Mouse (Mus musculus): ENCODE data around the gene Pla2g12a.

DNA sequence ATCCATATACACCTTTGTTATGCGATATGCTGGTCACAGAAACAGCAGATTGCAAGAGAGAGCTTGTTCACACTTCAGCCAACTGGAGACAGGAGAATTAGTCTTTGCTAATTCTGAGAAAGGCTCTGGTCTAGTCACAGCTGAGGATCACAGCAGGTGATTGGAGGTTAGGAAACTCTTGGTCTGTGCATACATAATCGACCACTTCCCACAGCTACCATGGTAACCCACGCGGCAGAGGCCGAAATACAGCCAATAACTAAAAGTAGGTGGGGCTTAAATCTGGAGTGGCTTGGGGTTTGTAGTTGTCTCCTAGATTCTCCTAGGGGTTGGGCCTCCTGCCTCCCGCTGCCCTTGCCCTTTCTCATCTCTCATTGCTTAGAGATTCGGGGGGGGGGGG, 40.4 kb upstream of the Pla2g12a start:
- TF ChIP-seq CTCF (IDR thresholded peaks at IDR 0.05; ENCODE audit: extremely low read depth, insufficient read length, insufficient replicate concordance, low read depth, low read length) (no peak), POLR2A (IDR thresholded peaks at IDR 0.05; ENCODE audit: low read depth, low read length) (no peak)

Data from small intestine, adult 2 months (tissue).